Mouse (Mus musculus) kidney, adult 2 months (tissue): Measurements from ENCODE around the gene Apod.

Source experiments
- CTCF ChIP-seq: fragments of 200-500 bp; conservative IDR thresholded peaks from 2 replicates; pipeline ENCODE4 v1.5.1; 2011; ENCODE audit warnings: low read depth, mild to moderate bottlenecking, control low read depth, low read length, moderate library complexity, mixed read lengths; ENCODE audit not compliant: insufficient read depth, insufficient read length
- POLR2A ChIP-seq: fragments of 200-500 bp; IDR thresholded peaks from one replicate; pipeline ENCODE4 v1.6.1; 2011; ENCODE audit warnings: low read depth, low read length, control low read depth

DNA sequence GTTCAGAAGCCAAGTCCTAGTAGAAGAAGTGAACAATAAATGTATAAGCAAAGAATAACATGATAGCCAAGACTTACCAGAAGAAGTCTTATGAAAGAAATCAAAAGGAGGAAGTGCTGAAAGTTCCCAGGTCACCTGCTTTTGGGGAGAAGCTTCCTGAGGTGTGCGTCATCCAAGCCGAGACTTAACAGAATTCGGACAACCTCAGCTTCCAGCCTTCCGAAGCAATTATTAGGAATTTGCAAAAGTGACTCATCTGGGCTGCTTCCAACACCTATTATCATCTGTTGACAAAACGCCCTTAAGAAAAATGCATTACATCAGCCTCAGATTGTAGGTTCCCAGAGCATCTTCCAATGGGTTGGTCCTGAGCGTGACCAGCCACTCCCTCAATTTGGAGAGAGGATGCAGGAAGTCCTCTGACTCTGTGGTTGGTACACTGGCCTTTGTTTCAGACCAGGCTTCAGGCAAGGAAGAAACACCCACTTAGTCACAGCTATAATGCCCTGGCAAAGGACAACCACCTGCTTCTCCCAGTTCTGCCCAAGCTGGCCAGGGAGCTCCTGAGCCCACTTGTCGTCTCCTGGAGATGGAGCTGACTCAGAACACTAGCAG is 23.8 kb downstream of the Apod start:
- TF ChIP-seq CTCF = no peak
- TF ChIP-seq POLR2A = no peak
